Mouse (Mus musculus): Measurements from ENCODE around the gene Itgam.

DNA sequence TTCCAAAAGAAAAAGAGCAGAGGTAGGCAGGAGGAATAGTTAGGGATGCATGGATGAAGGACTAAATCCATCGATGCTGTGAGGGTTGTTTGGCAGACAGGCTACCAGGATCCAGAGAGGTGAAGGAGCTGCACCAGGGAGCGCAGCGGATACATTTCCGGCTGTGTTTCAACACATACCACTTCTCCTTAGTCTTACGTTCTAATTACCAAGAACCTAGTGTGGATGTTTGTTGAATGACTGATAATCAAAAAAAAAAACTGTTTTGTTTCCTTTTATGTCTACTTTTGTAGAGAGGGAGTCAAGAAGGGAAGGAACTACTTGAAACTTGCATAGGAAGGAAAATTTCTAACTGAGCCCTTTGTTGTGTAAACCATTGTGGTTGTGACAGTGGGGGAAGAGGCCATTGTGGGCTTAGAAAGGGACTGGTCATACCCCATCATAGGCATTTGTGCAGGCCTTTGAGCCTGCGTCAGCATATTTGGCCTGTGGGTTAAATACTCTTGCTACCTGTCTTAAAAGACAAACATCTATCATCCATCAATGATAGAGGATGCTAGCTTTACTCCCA lies 856 bp downstream of the Itgam start:
- no peak for TF ChIP-seq CHD2 (IDR thresholded peaks at IDR 0.05; ENCODE audit: low read depth, low read length)
- no peak for TF ChIP-seq HCFC1 (IDR thresholded peaks at IDR 0.05; ENCODE audit: borderline replicate concordance, insufficient read depth, low read length)
- no peak for TF ChIP-seq MAFK (IDR thresholded peaks at IDR 0.05; ENCODE audit: insufficient read depth, low read depth, low read length)
- TF ChIP-seq ZNF384 (IDR thresholded peaks at IDR 0.05; ENCODE audit: low read depth, low read length): no peak
